Mouse (Mus musculus) gastrocnemius, postnatal 14 days (tissue): Measurements from ENCODE around the gene Zfp113. TPM values are rescaled to one million over a fixed set of nuclear protein-coding genes. Genes with fewer than 3 reads are reported as not detected.
"Not testable (repeated sequence)": the region's sequence is repeated elsewhere in the genome, so short reads cannot be mapped to it uniquely, and the experiment has no call there.

ENCODE experiments used
- DNase-seq: peaks from one replicate; pipeline ENCODE4 v3.0.0; 2021; ENCODE audit warnings: mixed read lengths
- intact Hi-C: fragments of 180-260 bp; cut with DNase I; formaldehyde crosslinking; loops from one replicate; pipeline ENCODE4 v1.15.1; 2025; ENCODE audit warnings: low total_unique reads
- total RNA-seq, 2 experiments: library from RNA; stranded (reverse); gene quantifications; 2 replicates each; pipeline ENCODE4 v1.2.3; 2021

Zfp113 gene
- total RNA-seq, 2 experiments from 2014 or later, result 5.3 to 6.0 TPM

GRCm38 (mm10) chr5:138154390-138154789 lies 1.2 kb downstream of the Zfp113 start:
- intact Hi-C loops, result no loop called here
- DNase-seq, result no peak

GRCm38 (mm10) chr5:138138585-138138984 lies 17.0 kb downstream of the Zfp113 start:
- intact Hi-C loops, result loop anchor here (10.0 kb wide), 1 partner anchor 244 kb away; no protein-coding TSS in a partner anchor
- DNase-seq, result no peak

- intact Hi-C loops, result loop anchor here (10.0 kb wide), 1 partner anchor 243 kb away; no protein-coding TSS in a partner anchor
- no peak for DNase-seq
Measured at GRCm38 (mm10) chr5:138137935-138138549, 17.5 kb downstream of the Zfp113 start.

GRCm38 (mm10) chr5:138137257-138137656 lies 18.3 kb downstream of the Zfp113 start:
- intact Hi-C loops, result loop anchor here (10.0 kb wide), 1 partner anchor 242 kb away; no protein-coding TSS in a partner anchor
- DNase-seq, result no peak

- DNase-seq, result no peak
- intact Hi-C loops, result loop anchor here (10.0 kb wide), 1 partner anchor 238 kb away; no protein-coding TSS in a partner anchor
Measured at GRCm38 (mm10) chr5:138132425-138133064, 23.0 kb downstream of the Zfp113 start.

GRCm38 (mm10) chr5:138118041-138118440 lies 37.5 kb downstream of the Zfp113 start:
- intact Hi-C loops, result no loop called here
- no peak for DNase-seq

GRCm38 (mm10) chr5:138117199-138118015 lies 38.1 kb downstream of the Zfp113 start:
- no peak for DNase-seq

GRCm38 (mm10) chr5:138116255-138117198 lies 39.0 kb downstream of the Zfp113 start, which contains the start of gene Zscan21:
TSS of gene Zscan21 (plus strand) at chr5:138116903.
- intact Hi-C loops, result no loop called here
- peak; percentile 91 for DNase-seq

More at GRCm38 (mm10) chr5:138117199-138118015, 38.1 kb downstream of the Zfp113 start:
- intact Hi-C loops, result no loop called here

GRCm38 (mm10) chr5:138109847-138110396 lies 45.6 kb downstream of the Zfp113 start:
- intact Hi-C loops, DNase-seq: not testable (repeated sequence)

GRCm38 (mm10) chr5:138107130-138107529 lies 48.4 kb downstream of the Zfp113 start:
- intact Hi-C loops, result no loop called here
- DNase-seq, result no peak

GRCm38 (mm10) chr5:138104976-138105375 lies 50.6 kb downstream of the Zfp113 start:
- no peak for DNase-seq
- intact Hi-C loops, result no loop called here

GRCm38 (mm10) chr5:138094474-138094873 lies 61.1 kb downstream of the Zfp113 start:
- intact Hi-C loops, result no loop called here

GRCm38 (mm10) chr5:138092771-138093170 lies 62.8 kb downstream of the Zfp113 start:
- intact Hi-C loops, result no loop called here
- no peak for DNase-seq

More at GRCm38 (mm10) chr5:138094474-138094873, 61.1 kb downstream of the Zfp113 start:
- DNase-seq, result no peak

GRCm38 (mm10) chr5:138090737-138091136 lies 64.8 kb downstream of the Zfp113 start:
- intact Hi-C loops, result no loop called here
- no peak for DNase-seq

- intact Hi-C loops, result no loop called here
- no peak for DNase-seq
Measured at GRCm38 (mm10) chr5:138090271-138090670, 65.3 kb downstream of the Zfp113 start.
